Mouse (Mus musculus) midbrain, embryonic 12.5 days (tissue): ENCODE data around the gene Ceacam16. TPM values are rescaled to one million over a fixed set of nuclear protein-coding genes. Genes with fewer than 3 reads are reported as not detected.

ENCODE experiments used
- ATAC-seq: fragments of 200-750 bp; cut with Nextera tagmentation; 2 replicates; pipeline ENCODE4 v1.8.0; 2017; ENCODE audit warnings: low read depth, moderate TSS enrichment, moderate library complexity; ENCODE audit not compliant: low FRiP score
- H3K27ac ChIP-seq: fragments of 300-500 bp; sonication (generic); replicated peaks from 2 replicates; pipeline ENCODE4 v1.5.1; 2016; ENCODE audit warnings: mild to moderate bottlenecking
- H3K27me3 ChIP-seq: fragments of 300-500 bp; sonication (generic); 2 replicates; pipeline ENCODE4 v1.6.1; 2016; ENCODE audit warnings: mild to moderate bottlenecking
- H3K36me3 ChIP-seq: fragments of 300-500 bp; sonication (generic); 2 replicates; pipeline ENCODE4 v1.6.1; 2016
- H3K4me1 ChIP-seq: fragments of 300-500 bp; sonication (generic); 2 replicates; pipeline ENCODE4 v1.6.1; 2016
- H3K4me2 ChIP-seq: fragments of 300-500 bp; sonication (generic); replicated peaks from 2 replicates; pipeline ENCODE4 v1.6.1; 2016; ENCODE audit warnings: mild to moderate bottlenecking, moderate library complexity
- H3K4me3 ChIP-seq: fragments of 300-500 bp; sonication (generic); 2 replicates; pipeline ENCODE4 v1.5.1; 2016; ENCODE audit warnings: mild to moderate bottlenecking
- H3K9ac ChIP-seq: fragments of 300-500 bp; sonication (generic); replicated peaks from 2 replicates; pipeline ENCODE4 v1.6.1; 2016; ENCODE audit warnings: mild to moderate bottlenecking, moderate library complexity
- H3K9me3 ChIP-seq: fragments of 300-500 bp; sonication (generic); 2 replicates; pipeline ENCODE4 v1.6.1; 2016; ENCODE audit warnings: mild to moderate bottlenecking
- WGBS: fragments of 180-500 bp; shearing (Covaris S2); methylation state at CpG from one replicate; pipeline ENCODE4 v1.1.7; 2016; 5-methylcytosine and 5-hydroxymethylcytosine counted together
- polyA plus RNA-seq: library from polyadenylated mRNA; unstranded; fragments of >200 nt; fragmentation: Nextera tagmentation; extraction: Ambion mirVana; gene quantifications from 2 replicates; pipeline ENCODE4 v1.2.1, GENCODE M21; 2016

Gene Ceacam16
- polyA plus RNA-seq, 1 experiment from 2014 or later: 0.17 TPM

DNA sequence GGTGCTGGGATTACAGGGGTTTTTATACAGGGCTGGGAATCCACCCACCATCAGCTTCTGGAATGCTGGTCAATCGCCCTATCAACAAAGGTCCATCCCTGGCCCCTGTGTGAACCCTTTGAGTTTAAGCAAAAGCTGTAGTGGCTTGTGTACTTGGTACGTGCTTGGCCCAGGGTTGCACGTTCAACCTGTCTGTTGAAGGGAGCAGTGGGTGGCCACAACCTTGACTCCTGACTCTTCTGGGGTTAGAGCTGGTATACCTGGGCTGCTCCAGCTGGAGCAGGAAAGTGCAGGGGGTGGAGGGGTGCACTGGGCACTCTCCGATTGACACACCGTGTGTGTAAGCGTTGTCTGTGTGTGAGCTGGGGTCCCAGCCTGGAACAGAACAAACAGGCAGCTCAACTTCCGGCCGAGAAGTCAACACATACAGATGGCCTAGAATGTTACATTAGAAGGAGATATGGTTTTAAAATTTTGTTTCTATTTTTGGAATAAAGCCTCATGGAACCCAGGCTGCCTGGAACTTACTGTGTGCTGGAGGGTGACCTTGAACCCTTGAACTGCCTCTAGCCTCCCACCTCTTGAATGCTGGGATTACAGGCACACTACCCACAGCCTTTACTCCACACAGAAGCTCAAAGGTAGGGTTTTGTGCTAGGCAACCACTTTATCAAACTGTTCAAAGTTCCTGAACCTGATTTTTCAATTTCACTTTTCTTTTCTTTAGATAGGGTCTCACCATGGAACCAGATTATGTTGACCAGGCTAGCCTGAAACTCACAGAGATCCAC, 4.3 kb upstream of the Ceacam16 start:
- WGBS: 85% methylated on average over 8 of the region's 8 CpGs
- Histone ChIP-seq H3K36me3 (no peaks in the 10 kb centered on the region), H3K9me3 (no peaks in the 10 kb centered on the region), H3K4me3 (no peak overlapping the region), H3K9ac (no peak overlapping the region), H3K27ac (no peak overlapping the region), H3K4me1 (no peaks in the 10 kb centered on the region), H3K4me2 (no peak overlapping the region), H3K27me3 (no peaks in the 10 kb centered on the region)
- no peak for ATAC-seq

DNA sequence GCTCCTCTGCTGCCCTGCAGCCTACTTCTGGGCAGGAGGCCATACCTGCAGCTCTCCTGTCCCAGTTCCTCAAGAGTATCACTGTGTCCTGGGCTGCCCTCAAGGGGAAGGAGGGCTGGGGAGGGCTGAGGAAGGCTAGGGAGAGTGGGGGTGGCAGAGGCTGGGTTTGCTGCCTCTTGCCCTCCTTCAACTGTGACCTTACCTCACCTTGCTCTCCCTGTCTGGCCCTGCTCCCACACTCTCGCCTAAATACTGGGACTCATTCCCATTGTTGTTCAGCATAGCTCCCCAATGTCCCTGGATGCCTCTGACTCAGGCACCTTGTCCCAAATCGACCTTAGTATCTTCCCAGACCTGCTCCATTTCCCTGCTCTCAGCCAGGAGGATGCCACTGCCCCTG, 3.1 kb upstream of the Ceacam16 start:
- H3K4me1 ChIP-seq: no peaks in the 10 kb centered on the region
- ATAC-seq: no peak
- no peaks in the 10 kb centered on the region for H3K9me3 ChIP-seq
- no peak overlapping the region for H3K4me3 ChIP-seq
- H3K4me2 ChIP-seq: no peak overlapping the region
- WGBS: 36% methylated on average over 2 of the region's 2 CpGs
- no peak overlapping the region for H3K27ac ChIP-seq
- H3K36me3 ChIP-seq: no peaks in the 10 kb centered on the region
- H3K27me3 ChIP-seq: no peaks in the 10 kb centered on the region
- no peak overlapping the region for H3K9ac ChIP-seq

GRCm38 (mm10) chr7:19859740-19860139, 1.4 kb downstream of the Ceacam16 start:
- Histone ChIP-seq H3K9ac (no peak overlapping the region), H3K4me1 (no peaks in the 10 kb centered on the region), H3K27me3 (no peaks in the 10 kb centered on the region), H3K4me3 (no peak overlapping the region), H3K27ac (no peak overlapping the region), H3K4me2 (no peak overlapping the region), H3K9me3 (no peaks in the 10 kb centered on the region), H3K36me3 (no peaks in the 10 kb centered on the region)
- no peak for ATAC-seq
- 82% methylated on average over 10 of the region's 10 CpGs for WGBS

GRCm38 (mm10) chr7:19856283-19856682, 4.8 kb downstream of the Ceacam16 start:
- WGBS: 84% methylated on average over 6 of the region's 6 CpGs
- H3K4me3 ChIP-seq: no peak overlapping the region
- no peak overlapping the region for H3K27ac ChIP-seq
- H3K9ac ChIP-seq: no peak overlapping the region
- no peaks in the 10 kb centered on the region for H3K36me3 ChIP-seq
- ATAC-seq: no peak
- peaks cover 17% of the 10 kb centered on the region for H3K27me3 ChIP-seq
- H3K4me1 ChIP-seq: no peaks in the 10 kb centered on the region
- H3K9me3 ChIP-seq: no peaks in the 10 kb centered on the region
- no peak overlapping the region for H3K4me2 ChIP-seq

GRCm38 (mm10) chr7:19855663-19856062, 5.4 kb downstream of the Ceacam16 start:
- H3K36me3 ChIP-seq: no peaks in the 10 kb centered on the region
- H3K4me3 ChIP-seq: no peak overlapping the region
- ATAC-seq: no peak
- H3K4me2 ChIP-seq: no peak overlapping the region
- H3K27me3 ChIP-seq: peaks cover 20% of the 10 kb centered on the region
- H3K27ac ChIP-seq: no peak overlapping the region
- WGBS: 86% methylated on average over 5 of the region's 5 CpGs
- no peaks in the 10 kb centered on the region for H3K9me3 ChIP-seq
- no peak overlapping the region for H3K9ac ChIP-seq
- no peaks in the 10 kb centered on the region for H3K4me1 ChIP-seq

- ATAC-seq: no peak
- no peak overlapping the region for H3K9ac ChIP-seq
- no peaks in the 10 kb centered on the region for H3K36me3 ChIP-seq
- WGBS: 93% methylated on average over 20 of the region's 20 CpGs
- no peaks in the 10 kb centered on the region for H3K9me3 ChIP-seq
- no peaks in the 10 kb centered on the region for H3K4me1 ChIP-seq
- peaks cover 26% of the 10 kb centered on the region for H3K27me3 ChIP-seq
- H3K4me2 ChIP-seq: no peak overlapping the region
- H3K27ac ChIP-seq: no peak overlapping the region
- H3K4me3 ChIP-seq: no peak overlapping the region
These were observed 7.6 kb downstream of the Ceacam16 start for GRCm38 (mm10) chr7:19853526-19853925.

DNA sequence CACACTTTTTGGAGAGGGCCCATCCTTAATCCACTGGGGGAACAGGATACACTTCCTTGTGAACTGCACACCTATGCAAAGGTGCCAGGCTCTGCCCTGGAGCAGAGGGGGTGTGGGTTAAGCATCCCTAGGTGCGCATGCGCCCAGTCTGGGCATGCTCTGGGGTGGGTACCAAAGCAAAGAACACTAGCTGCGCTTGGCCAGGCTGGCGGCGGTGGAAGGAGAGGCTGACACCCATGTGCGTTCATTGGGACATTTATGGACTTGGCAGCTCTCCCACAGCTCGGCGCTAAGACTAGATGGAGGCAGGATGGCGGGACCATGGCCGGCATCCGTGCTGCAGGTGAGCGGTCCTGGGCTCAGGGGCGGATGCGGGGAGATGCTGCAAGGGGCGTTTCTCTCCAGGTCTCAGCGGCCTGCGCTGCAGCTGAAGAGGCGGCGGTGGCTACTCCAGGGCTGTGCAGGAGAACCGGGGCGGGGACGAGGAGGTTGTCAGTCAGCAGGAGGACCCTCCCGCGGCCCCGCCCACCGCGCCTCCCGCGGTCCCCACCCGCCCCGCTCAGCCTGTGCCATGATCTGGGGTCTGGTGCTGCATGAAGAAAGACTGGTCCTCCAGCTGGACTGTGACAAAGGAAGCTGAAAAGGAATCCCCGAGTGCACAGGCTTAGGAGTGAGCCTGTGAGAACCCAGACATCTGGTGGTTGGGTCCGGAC, 9.1 kb downstream of the Ceacam16 start, which contains the start of gene Gm19345:
TSS of gene Gm19345 (plus strand) at position 146 of the 713 bp plus-strand sequence.
- no peak within 1 kb of the TSS for H3K27ac ChIP-seq
- no peaks in the 10 kb centered on the region for H3K36me3 ChIP-seq
- peak within 1 kb of the TSS; percentile 53 for H3K4me2 ChIP-seq
- H3K9ac ChIP-seq: peak within 1 kb of the TSS; percentile 43
- peaks cover 39% of the 10 kb centered on the region for H3K27me3 ChIP-seq
- no peaks in the 10 kb centered on the region for H3K9me3 ChIP-seq
- peak within 1 kb of the TSS; percentile 34 for H3K4me3 ChIP-seq
- peak; percentile 88 for ATAC-seq
- 4% methylated on average over 32 of the region's 33 CpGs for WGBS
- no peaks in the 10 kb centered on the region for H3K4me1 ChIP-seq

GRCm38 (mm10) chr7:19844521-19845171, 16.5 kb downstream of the Ceacam16 start:
- 66% methylated on average over 15 of the region's 15 CpGs for WGBS
- no peaks in the 10 kb centered on the region for H3K36me3 ChIP-seq
- no peak for ATAC-seq
- H3K4me1 ChIP-seq: no peaks in the 10 kb centered on the region
- no peak overlapping the region for H3K4me2 ChIP-seq
- no peak overlapping the region for H3K27ac ChIP-seq
- H3K9me3 ChIP-seq: no peaks in the 10 kb centered on the region
- no peak overlapping the region for H3K9ac ChIP-seq
- H3K4me3 ChIP-seq: no peak overlapping the region
- peaks cover 52% of the 10 kb centered on the region for H3K27me3 ChIP-seq

GRCm38 (mm10) chr7:19843561-19843960, 17.5 kb downstream of the Ceacam16 start:
- H3K9me3 ChIP-seq: no peaks in the 10 kb centered on the region

GRCm38 (mm10) chr7:19842885-19843504, 18.1 kb downstream of the Ceacam16 start:
- Histone ChIP-seq H3K4me3 (no peak overlapping the region), H3K9me3 (no peaks in the 10 kb centered on the region), H3K36me3 (no peaks in the 10 kb centered on the region), H3K27ac (no peak overlapping the region), H3K4me2 (no peak overlapping the region), H3K9ac (no peak overlapping the region), H3K27me3 (peaks cover 45% of the 10 kb centered on the region), H3K4me1 (no peaks in the 10 kb centered on the region)
- WGBS: 29% methylated on average over 19 of the region's 19 CpGs
- ATAC-seq: no peak

More at GRCm38 (mm10) chr7:19843561-19843960, 17.5 kb downstream of the Ceacam16 start:
- no peak overlapping the region for H3K4me3 ChIP-seq
- H3K4me2 ChIP-seq: no peak overlapping the region
- no peak overlapping the region for H3K9ac ChIP-seq
- H3K27ac ChIP-seq: no peak overlapping the region
- H3K36me3 ChIP-seq: no peaks in the 10 kb centered on the region
- ATAC-seq: peak; percentile 79
- H3K27me3 ChIP-seq: peaks cover 49% of the 10 kb centered on the region
- 6% methylated on average over 11 of the region's 11 CpGs for WGBS
- no peaks in the 10 kb centered on the region for H3K4me1 ChIP-seq

- 86% methylated on average over 21 of the region's 21 CpGs for WGBS
- Histone ChIP-seq H3K9me3 (no peaks in the 10 kb centered on the region), H3K36me3 (no peaks in the 10 kb centered on the region)
These were observed 19.2 kb downstream of the Ceacam16 start for GRCm38 (mm10) chr7:19841686-19842413.

More at GRCm38 (mm10) chr7:19841686-19842413, 19.2 kb downstream of the Ceacam16 start:
- Histone ChIP-seq H3K9ac (no peak overlapping the region), H3K4me1 (no peaks in the 10 kb centered on the region), H3K27ac (no peak overlapping the region), H3K27me3 (peaks cover 34% of the 10 kb centered on the region), H3K4me2 (no peak overlapping the region), H3K4me3 (no peak overlapping the region)
- ATAC-seq: no peak
